Mouse (Mus musculus): ENCODE results near the gene Ick. TPM values are rescaled to one million over a fixed set of nuclear protein-coding genes. Genes with fewer than 3 reads are reported as not detected.
"Not testable (repeated sequence)": the region's sequence is repeated elsewhere in the genome, so short reads cannot be mapped to it uniquely, and the experiment has no call there.

Ick gene
- 14.7 and 14.9 TPM in 2 replicates for polyA plus RNA-seq (2015; fragmentation: Nextera tagmentation; extraction: Ambion mirVana)

DNA sequence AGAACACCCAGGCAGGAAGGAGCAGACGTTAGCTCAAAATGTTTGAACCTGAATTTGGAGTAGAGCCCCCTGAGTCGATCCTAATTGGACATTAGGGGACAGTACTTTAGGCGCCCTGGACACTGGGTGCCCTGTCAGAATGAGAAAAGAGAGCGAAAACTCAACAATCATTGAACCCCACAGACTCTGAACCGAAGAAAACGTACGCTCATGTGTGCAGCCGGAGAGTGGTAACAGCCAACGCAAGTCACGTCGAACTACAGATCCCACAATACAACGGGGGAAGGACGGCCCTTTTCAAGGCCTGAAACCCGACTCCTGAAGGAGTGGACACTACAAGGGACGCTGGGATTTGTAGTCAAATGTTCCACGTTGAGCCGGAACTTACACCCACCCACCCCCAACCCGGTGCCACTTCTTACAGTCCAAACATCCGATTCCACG lies at the start of gene Ick, which contains the start of gene Fbxo9:
Gene Ick (plus strand): TSS at position 397 of the 444 bp plus-strand sequence.
Gene Fbxo9 (minus strand): TSS at position 270 of the 444 bp plus-strand sequence.
- peak; percentile 95 for DNase-seq (ENCODE audit: low spot score)

DNA sequence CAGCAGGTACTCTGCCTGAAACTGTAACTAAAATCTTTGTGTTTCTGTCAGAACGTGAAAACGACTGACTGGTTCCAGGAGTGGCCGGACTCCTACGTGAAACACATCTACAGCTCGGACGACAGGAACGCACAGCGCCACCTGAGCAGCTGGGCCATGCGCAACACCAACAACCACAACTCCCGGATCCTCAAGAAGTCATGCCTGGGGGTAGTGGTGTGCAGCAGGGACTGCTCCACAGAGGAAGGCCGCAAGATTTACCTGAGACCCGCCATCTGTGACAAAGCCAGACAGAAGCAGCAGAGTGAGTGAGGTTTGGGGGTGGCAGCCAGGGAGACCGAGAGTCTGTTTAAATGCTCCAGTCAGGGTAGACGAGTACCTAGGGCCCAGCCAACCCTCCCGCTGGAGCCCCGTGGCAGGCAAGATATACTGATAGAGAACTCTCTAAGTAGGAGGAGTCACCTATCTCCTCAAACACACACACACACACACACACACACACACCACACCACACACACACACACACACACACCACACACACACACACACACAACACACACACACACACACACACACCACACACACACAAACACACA lies 49.4 kb upstream of the Ick start:
- DNase-seq (ENCODE audit: low spot score), result no peak

DNA sequence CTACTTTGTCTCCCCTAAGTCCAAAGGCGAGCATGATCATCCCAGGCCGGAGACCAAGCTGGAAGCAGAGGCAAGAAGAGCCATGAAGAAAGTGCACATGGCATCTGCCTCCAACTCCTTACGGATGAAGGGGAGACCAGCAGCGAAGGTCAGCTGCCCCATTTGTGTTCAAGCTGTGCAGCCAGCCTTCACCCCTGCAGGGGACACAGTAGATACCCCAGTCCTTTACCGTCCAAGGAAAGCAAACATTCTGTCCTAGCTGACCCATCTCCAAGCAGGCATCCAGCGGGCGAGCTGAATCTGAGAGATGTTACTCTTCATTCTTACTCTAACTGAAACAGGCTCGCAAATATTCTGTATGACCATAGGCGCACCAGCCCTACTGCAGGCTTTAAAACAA lies 46.6 kb upstream of the Ick start:
- no peak for DNase-seq (ENCODE audit: low spot score)

DNA sequence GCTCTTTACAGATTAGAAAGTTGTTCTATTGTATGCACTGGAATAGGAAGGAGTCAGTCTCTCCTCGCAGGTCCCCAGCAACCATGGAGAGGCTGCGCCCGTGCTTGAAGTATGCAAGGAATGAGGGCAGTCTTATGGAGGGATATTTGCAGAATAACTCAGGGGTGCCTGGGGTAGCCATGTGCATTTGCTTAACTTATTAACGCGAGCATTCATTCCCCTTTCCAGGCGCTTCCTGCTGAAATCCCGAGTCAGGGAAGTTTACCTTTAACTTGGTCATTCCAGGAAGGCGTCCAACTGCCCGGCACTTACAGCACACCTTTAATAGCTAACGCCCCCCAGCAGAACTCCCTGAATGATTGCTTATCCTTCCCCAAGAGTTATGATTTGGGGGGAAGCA lies 44.9 kb upstream of the Ick start:
- no peak for DNase-seq (ENCODE audit: low spot score)

DNA sequence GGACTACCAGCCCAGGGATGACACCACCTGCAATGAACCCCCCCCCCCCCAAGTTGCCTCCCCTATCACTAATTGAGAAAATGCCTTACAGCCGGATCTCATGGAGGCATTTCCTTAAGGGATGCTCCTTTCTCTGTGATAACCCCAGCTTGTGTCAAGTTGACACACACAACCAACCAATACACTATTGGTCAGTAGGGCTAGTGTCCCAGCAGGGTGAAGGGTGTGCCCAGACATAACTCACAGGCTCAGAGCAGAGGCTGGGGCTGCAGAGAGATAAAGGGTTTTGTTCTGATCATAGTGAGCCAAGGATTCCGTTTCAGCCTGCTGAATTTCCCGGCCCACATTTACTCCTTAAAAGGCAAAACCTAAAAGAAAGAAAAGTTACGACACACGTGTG lies 38.5 kb upstream of the Ick start:
- DNase-seq (ENCODE audit: low spot score), result no peak

DNA sequence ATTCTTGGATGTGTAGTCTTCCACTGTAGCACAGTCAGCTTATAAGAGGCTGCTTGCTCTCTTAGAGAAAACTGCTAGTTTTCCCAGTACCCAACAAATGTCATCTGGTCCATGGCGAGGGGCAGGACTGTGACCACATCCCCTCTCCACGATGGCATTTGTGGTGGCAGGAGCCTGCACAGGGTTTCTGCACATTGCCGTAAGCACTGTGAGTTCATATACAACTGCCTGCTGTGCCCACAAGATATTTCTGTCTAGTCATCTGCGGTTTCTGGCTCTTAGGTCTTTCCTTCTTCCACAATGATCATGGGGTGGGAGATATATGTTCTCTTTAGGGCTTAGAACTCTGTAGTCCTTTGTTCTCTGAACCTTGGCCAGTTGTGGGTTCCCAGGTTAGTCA lies 37.4 kb upstream of the Ick start:
- DNase-seq (ENCODE audit: low spot score), result peak; percentile 13

DNA sequence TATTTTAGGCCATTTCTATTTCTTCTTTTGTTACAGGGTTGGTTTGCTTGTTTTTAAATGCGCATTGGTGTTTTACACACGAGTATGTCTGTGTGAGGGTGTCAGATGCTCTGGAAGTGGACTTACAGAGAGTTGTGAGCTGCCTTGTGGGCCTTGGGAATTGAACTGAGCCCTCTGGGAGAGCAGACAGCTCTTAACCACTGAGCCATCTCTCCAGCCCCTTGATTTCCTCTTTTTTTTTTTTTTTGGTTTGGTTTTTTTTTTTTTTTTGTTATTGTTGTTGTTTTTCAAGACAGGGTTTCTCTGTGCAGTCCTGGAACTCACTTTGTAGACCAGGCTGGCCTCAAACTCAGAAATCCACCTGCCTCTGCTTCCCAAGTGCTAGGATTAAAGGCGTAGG lies 35.7 kb upstream of the Ick start:
- DNase-seq (ENCODE audit: low spot score), result not testable (repeated sequence)

DNA sequence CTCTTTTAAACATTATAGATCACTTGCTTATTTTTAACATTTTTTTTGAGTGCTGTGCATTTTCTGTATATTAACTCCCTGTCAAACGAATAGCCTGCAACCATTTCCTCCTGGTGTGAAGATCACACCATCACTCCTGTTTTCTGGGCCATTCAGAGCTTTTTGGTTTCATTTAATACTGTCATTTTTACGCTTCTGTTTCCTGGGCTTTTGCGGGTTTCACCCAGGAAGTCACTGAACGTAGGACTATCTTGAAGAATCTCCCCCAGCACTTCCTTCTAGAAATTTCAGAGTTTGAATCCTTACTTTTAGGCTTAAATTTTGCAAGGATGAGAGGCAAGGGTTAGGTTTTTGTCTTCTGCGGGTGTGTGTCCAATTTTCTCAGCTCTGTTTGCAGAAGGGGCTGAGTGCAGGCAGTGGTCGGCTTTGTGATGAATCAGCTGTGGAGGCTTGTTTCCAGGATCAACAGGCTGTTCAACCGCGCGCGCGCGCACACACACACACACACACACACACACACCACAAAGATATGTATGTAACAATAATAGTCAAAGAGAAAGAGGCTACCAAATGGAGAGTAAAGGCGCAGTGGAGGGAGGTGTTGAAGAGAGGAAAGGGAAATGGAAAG lies 35.2 kb upstream of the Ick start:
- peak; percentile 25 for DNase-seq (ENCODE audit: low spot score)

DNA sequence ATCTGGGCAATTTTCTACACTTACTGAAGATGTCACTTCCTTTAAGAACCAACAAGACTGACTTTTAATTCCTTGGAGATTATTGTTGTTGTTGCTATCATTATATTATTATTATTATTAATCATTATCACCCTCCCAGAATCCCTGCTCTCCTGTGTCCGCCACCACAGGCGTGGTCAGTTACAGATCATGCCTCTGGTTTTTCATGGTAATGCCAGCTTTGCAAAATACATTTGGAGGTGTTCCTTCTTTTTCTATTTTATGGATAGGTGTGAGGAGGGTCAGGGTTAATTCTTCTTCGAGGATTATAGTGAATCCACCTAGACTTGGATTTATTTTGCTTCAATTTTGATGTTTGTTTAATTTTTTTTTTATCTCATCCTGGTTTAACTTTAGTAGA lies 33.7 kb upstream of the Ick start:
- no peak for DNase-seq (ENCODE audit: low spot score)

DNA sequence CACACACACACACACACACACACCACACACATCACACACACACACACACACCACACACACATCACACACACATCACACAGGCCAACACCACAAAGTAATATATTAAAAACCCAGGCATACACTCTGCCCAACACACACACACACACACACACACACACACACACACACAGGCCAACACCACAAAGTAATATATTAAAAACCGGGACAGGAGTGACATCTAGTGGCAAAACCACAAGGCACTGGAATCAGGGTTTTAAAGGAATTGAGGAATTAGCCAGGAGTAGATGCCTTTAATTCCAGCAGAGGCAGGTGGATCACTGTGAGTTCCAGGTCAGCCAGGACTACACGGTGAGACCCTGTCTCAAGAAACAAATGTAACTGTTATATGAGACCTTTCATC lies 30.8 kb upstream of the Ick start:
- no peak for DNase-seq (ENCODE audit: low spot score)

DNA sequence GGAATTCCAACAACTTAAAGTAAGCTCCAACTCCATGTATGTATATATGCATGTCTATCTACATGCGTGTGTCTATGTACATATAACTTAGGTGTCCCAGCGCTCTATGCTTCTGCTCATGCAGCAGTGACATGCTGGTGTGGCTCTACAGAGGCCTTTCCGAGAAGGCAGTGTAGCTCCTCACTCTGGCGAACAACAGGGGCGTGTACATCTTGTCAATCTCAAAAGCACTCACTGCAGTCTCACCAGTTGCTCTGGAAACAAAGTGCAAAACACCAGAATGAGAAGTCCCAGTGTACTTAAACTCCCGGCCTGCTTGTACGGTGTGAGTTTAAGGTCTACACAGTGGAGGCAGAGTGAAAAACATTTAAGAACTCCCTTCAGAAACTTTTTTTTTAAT lies 27.2 kb upstream of the Ick start:
- DNase-seq (ENCODE audit: low spot score), result no peak

DNA sequence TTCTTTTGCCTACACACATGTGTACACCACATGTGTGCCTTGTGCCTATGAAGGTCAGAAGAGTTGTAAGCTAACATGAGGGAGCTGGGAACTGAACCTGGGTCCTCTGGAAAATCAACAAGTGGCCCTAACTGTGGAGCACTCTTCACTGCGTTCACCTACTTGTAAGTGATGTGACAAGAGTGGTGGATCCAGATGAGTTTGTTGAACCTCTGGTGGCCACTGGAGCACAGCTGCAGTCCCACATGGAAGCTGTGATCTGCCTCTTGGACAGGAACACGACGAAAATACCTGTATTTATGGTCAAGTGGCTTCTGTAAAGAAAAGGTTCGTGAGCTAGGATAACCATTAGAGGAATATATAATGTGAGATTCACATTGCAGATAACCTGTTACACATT lies 24.7 kb upstream of the Ick start:
- DNase-seq (ENCODE audit: low spot score), result no peak

DNA sequence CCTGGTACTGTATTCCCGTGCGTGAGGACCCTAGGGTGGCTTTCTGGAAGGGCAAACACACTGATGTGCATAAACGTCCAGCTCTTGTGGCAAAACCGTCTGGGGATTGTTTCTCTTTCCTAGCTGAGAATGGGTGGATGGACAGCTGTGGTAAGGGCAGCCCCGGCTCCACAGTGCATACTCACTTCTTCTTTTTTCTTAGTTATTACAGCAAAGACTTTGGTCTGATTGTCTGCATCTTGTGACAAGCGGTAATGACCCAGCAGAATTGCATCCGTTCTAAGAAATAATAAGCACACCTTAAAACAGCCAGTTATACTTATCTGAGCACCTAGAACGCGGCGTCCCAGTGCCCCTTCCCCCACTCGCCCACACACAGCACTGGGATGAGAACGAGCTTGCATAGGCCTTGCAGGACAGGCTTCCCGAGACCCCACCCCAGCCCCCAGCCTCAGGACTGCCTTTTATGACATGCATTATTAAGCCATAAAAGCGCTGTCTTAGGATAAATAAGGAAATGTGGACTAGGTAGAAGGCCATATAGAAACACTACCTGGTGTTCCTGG lies 23.2 kb upstream of the Ick start:
- no peak for DNase-seq (ENCODE audit: low spot score)

DNA sequence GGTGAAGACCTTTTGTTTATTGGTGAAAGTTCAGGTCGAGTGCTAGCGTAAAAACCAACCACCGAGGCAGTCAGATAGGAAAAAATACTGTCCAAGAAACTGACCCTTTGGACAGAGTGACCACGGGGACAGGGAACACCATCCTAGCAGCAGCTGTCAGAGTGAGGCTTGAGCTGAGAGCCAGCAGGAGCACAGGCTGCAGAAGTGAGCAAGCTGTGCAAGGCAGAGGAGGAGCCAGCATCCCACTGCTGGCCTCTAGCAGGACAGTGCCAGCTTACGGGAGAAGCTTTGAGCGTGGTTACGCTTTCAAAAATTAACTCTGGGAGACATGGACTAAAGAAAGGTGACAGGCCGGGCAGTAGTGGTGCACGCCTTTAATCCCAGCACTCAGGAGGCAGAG lies 21.2 kb upstream of the Ick start:
- DNase-seq (ENCODE audit: low spot score), result no peak

DNA sequence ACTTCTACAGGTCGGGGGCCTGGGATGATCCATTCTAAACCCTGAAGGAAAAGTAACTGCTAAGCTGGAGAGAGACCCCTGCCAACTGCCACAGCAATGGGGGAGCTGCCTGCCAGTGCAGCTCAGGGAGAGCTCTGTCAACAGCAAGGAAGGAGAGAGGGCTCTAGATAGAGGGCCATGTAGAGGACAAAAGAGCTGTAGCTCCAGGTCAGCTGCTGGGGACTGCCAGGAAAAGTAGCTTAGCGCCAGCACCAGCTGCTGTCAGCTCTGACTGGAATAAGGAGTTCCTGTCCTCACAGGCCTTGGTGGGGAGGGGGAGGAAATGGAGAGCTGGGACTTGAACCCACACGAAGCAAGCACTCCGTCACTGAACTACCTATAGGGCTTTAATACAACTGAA lies 20.5 kb upstream of the Ick start:
- no peak for DNase-seq (ENCODE audit: low spot score)

DNA sequence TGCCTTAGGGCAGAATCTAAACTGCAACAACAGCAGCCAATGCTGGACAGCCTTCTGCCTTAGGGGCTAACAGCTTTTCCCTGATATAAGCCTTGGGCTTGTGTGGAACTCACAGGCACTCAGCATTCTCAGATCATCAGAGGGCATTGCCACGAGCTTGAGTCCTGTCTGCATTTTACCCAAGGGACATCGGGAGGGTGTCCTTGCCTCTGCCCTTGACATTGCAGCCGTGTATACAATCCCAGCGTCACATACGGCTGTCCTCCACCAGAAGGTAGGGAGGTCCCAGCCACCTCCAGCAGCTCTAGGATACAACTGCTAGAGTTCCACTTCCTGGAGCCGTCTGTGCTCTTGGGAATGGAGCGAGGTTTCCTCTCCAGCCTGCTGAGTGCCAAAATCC lies 20.0 kb upstream of the Ick start:
- DNase-seq (ENCODE audit: low spot score), result no peak

DNA sequence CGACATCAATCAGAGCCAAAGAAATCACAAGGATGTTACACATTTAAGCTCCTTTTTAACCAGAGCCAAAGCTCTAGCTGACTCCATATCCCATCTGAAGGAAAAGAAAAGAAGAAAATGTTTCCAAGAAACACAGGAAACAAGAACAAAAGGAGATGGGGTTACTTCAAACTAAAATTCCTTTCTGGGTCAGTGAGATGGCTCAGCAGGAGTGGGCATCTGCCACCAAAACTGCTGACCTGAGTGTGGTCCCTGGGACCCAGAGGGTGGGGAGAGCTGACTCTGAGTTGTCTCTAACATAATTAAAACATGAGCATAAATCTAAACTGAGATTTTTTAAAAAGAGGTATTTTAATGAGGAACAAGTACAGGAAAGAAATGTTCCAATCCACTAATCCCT lies 19.1 kb upstream of the Ick start:
- no peak for DNase-seq (ENCODE audit: low spot score)

DNA sequence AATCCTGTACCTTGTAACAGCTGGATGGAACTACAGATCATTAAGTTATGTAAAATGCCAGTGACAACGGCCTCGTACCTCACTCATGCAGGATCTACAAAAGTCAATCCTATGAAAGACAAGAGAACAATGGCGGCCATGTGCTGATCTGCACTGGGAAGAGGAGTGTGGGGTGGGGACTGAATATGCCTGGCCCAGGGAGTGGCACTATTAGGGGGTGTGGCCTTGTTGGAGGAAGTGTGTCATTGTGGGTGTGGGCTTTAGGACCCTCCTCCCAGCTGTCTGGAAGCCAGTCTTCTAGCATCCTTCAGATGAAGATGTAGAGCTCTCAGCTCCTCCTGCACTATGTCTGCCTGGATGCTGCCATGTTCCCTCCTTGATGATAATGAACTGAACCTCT lies 18.4 kb upstream of the Ick start:
- DNase-seq (ENCODE audit: low spot score), result no peak

DNA sequence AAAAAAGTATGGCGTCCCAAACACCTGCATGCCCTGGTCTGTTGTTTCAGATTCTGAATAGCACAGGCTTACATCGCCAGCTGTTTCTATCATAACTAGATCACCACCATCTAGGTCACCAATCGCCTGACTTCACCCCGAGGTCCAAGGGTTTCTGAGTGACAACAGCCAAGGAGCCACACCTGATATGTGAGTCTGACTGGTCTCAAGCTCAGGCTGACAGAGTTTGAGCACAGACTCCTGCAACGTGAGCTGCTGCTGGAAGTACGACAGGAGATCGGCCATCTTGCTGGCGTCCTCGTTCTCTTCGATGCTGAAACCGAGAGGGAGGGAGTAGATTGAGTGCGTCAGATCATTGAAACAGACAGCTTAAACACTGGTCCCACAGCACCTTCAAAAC lies 13.3 kb upstream of the Ick start:
- DNase-seq (ENCODE audit: low spot score), result no peak

DNA sequence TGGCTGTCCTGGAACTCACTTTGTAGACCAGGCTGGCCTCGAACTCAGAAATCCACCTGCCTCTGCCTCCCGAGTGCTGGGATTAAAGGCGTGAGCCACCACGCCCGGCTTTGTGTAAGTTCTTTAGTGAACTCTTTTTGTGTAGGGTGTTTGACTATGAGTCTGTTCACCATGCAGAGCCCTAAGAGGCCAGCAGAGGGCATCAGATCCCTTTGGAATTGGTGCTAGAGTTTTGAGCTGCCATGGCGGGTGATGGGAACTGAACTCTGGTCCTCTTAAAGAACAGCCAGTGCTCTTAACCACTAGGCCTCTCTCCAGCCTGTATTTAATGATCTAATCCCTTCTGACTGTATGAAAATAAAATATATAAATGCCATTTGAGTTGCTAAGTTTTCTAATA lies 12.6 kb upstream of the Ick start:
- DNase-seq (ENCODE audit: low spot score), result peak; percentile 11

DNA sequence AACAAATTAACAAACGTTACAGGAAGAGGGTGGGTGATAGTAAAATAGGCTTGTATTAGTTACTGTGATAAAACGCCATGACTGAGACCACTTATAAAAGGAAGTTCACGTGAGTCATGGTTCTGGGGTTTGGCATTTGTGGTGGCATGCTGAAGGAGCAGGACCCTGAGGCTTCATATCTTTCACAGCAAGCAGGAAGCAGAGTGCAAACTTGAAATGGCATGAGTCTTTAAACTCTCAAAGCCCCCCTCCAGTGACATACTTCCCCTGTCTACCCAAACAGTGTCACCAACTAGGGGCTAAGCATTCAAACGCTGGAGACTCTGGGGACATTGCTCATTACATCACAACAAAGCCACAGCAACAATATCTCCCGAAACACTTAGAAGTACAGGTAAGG lies 8.0 kb upstream of the Ick start:
- DNase-seq (ENCODE audit: low spot score), result peak; percentile 70

DNA sequence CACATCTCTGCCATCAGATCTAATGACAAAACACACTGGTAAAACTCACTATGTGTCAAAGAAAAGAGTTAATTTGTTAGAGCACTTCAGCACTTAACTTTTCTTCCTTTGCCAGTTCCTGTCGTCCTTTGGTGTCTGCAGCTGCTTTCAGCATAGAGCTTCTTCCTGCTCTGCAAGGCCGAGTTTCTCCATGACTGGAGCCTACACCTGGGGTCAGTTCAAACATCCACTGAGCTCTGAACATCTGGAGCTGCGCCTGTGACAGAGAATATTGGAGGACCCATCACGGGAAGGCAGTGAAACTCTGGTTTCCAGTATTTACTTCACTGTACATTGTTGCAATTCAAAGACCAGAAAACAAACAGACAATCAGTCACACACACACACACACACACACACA lies 7.6 kb upstream of the Ick start:
- DNase-seq (ENCODE audit: low spot score), result peak; percentile 57

DNA sequence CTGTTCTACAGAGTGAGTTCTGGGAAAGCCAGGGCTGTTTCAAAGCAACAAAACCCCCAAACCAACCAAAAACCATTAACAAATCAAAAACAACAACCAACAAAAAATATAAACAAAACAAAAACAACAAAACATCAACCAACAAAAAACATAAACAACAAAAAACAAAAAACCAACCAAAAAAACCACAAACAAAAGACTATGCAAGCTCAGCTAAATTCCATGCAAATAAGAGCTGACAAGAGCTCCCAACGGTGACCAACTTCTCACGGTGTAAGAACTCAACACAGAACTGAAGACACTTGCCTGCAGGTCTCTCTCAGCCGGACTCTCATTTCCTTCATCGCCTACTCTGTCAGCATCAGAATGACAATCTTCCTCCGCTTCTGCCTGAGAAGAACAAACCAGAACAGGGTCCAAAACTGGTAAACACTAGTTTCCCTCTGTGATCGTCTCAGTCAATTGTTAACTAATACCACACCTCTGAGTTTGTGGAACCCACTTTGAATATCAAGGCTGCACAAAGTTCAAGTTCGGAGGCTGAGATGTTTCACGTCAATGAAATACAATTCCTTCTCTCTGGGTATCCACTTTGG lies 4.9 kb upstream of the Ick start:
- DNase-seq (ENCODE audit: low spot score), result no peak
